Mouse (Mus musculus) heart, embryonic 11.5 days (tissue): ENCODE measurements at regions not wholly inside any gene's neighbourhood (a gene's known extent, or its start where the extent isn't known, plus 50 kb on each side); places are given as distances from the start of the nearest gene placed in this dataset.
A peak's percentile ranks its signal among the peaks of the same experiment; 100 is the strongest.

Source experiments
- ATAC-seq: fragments of 200-750 bp; cut with Nextera tagmentation; replicated peaks from 2 replicates; pipeline ENCODE4 v1.8.0; 2017; ENCODE audit warnings: moderate library complexity; ENCODE audit not compliant: insufficient number of reproducible peaks, low FRiP score, low TSS enrichment
- H3K27ac ChIP-seq: fragments of 300-500 bp; sonication (generic); 2 replicates; pipeline ENCODE4 v1.5.1; 2014; ENCODE audit warnings: mild to moderate bottlenecking, low read depth, low read length
- H3K27me3 ChIP-seq: fragments of 300-500 bp; sonication (generic); 2 replicates; pipeline ENCODE4 v1.6.1; 2014; ENCODE audit warnings: mild to moderate bottlenecking, low read length, mixed read lengths; ENCODE audit not compliant: control insufficient read depth, insufficient read depth
- H3K36me3 ChIP-seq: fragments of 300-500 bp; sonication (generic); 2 replicates; pipeline ENCODE4 v1.6.1; 2014; ENCODE audit warnings: mild to moderate bottlenecking, low read length, moderate library complexity, mixed read lengths; ENCODE audit not compliant: control insufficient read depth, insufficient read depth
- H3K4me1 ChIP-seq: fragments of 300-500 bp; sonication (generic); 2 replicates; pipeline ENCODE4 v1.6.1; 2014; ENCODE audit warnings: low read length; ENCODE audit not compliant: control insufficient read depth, insufficient read depth
- H3K4me2 ChIP-seq: fragments of 300-500 bp; sonication (generic); 2 replicates; pipeline ENCODE4 v1.6.1; 2014; ENCODE audit warnings: mild to moderate bottlenecking, moderate library complexity
- H3K4me3 ChIP-seq: fragments of 300-500 bp; sonication (generic); 2 replicates; pipeline ENCODE4 v1.5.1; 2014; ENCODE audit warnings: low read depth, low read length
- H3K9ac ChIP-seq: fragments of 300-500 bp; sonication (generic); 2 replicates; pipeline ENCODE4 v1.6.1; 2014; ENCODE audit warnings: mild to moderate bottlenecking, low read depth, low read length, moderate library complexity
- H3K9me3 ChIP-seq: fragments of 300-500 bp; sonication (generic); replicated peaks from 2 replicates; pipeline ENCODE4 v1.6.1; 2016; ENCODE audit warnings: low read length; ENCODE audit not compliant: control insufficient read depth
- WGBS: fragments of 180-500 bp; shearing (Covaris S2); extraction: QIAGEN DNeasy Blood & Tissue Kit; methylation state at CpG from one replicate; pipeline ENCODE4 v1.1.7; 2014; ENCODE audit not compliant: insufficient replicate concordance; 5-methylcytosine and 5-hydroxymethylcytosine counted together

- H3K27me3 ChIP-seq, result no peaks in the 10 kb centered on the region
- no peaks in the 10 kb centered on the region for H3K36me3 ChIP-seq
- 58% methylated on average over 7 of the region's 7 CpGs for WGBS
- ATAC-seq, result no peak
- H3K27ac ChIP-seq, result no peak overlapping the region
- H3K4me3 ChIP-seq, result no peak overlapping the region
- H3K4me1 ChIP-seq, result no peaks in the 10 kb centered on the region
- H3K4me2 ChIP-seq, result no peak overlapping the region
- H3K9ac ChIP-seq, result no peak overlapping the region
- no peaks in the 10 kb centered on the region for H3K9me3 ChIP-seq
Observed at GRCm38 (mm10) chr5:43339671-43340070, 106.7 kb downstream of the Cpeb2 start.

GRCm38 (mm10) chr5:43341475-43341874, 108.5 kb downstream of the Cpeb2 start:
- Histone ChIP-seq H3K9me3 (no peaks in the 10 kb centered on the region), H3K4me3 (no peak overlapping the region), H3K27ac (no peak overlapping the region), H3K9ac (no peak overlapping the region), H3K27me3 (no peaks in the 10 kb centered on the region), H3K4me1 (no peaks in the 10 kb centered on the region), H3K36me3 (no peaks in the 10 kb centered on the region), H3K4me2 (no peak overlapping the region)
- 78% methylated on average over 2 of the region's 2 CpGs for WGBS
- ATAC-seq, result no peak

GRCm38 (mm10) chr5:43344441-43344840, 111.5 kb downstream of the Cpeb2 start:
- Histone ChIP-seq H3K4me2 (no peak overlapping the region), H3K4me3 (no peak overlapping the region), H3K27me3 (no peaks in the 10 kb centered on the region), H3K4me1 (no peaks in the 10 kb centered on the region), H3K9me3 (no peaks in the 10 kb centered on the region), H3K36me3 (no peaks in the 10 kb centered on the region), H3K9ac (no peak overlapping the region), H3K27ac (no peak overlapping the region)
- 82% methylated on average over 1 of the region's 1 CpGs for WGBS
- no peak for ATAC-seq

- 72% methylated on average over 2 of the region's 2 CpGs for WGBS
Observed at GRCm38 (mm10) chr5:43350987-43351386, 118.0 kb downstream of the Cpeb2 start.

GRCm38 (mm10) chr5:43353021-43353990, 120.3 kb downstream of the Cpeb2 start:
- no peak overlapping the region for H3K9ac ChIP-seq
- H3K4me3 ChIP-seq, result no peak overlapping the region
- H3K27me3 ChIP-seq, result no peaks in the 10 kb centered on the region
- H3K9me3 ChIP-seq, result no peaks in the 10 kb centered on the region
- H3K4me1 ChIP-seq, result peaks cover 16% of the 10 kb centered on the region
- WGBS, result 77% methylated on average over 23 of the region's 23 CpGs
- H3K36me3 ChIP-seq, result no peaks in the 10 kb centered on the region
- no peak for ATAC-seq
- no peak overlapping the region for H3K27ac ChIP-seq
- H3K4me2 ChIP-seq, result no peak overlapping the region

More at GRCm38 (mm10) chr5:43350987-43351386, 118.0 kb downstream of the Cpeb2 start:
- Histone ChIP-seq H3K27me3 (no peaks in the 10 kb centered on the region), H3K9me3 (no peaks in the 10 kb centered on the region), H3K36me3 (no peaks in the 10 kb centered on the region), H3K4me3 (no peak overlapping the region), H3K27ac (no peak overlapping the region), H3K4me1 (peaks cover 12% of the 10 kb centered on the region), H3K4me2 (no peak overlapping the region), H3K9ac (no peak overlapping the region)
- no peak for ATAC-seq

GRCm38 (mm10) chr5:43354351-43354942, 121.5 kb downstream of the Cpeb2 start:
- Histone ChIP-seq H3K4me3 (peak overlapping the region; percentile 43), H3K36me3 (no peaks in the 10 kb centered on the region), H3K9me3 (no peaks in the 10 kb centered on the region), H3K9ac (peak overlapping the region; percentile 65), H3K4me2 (peak overlapping the region; percentile 68), H3K4me1 (peaks cover 16% of the 10 kb centered on the region), H3K27me3 (no peaks in the 10 kb centered on the region), H3K27ac (peak overlapping the region; percentile 87)
- 36% methylated on average over 14 of the region's 14 CpGs for whole genome bisulfite sequencing
- no peak for ATAC-seq

GRCm38 (mm10) chr5:43355026-43355580, 122.1 kb downstream of the Cpeb2 start:
- peak; percentile 95 for ATAC-seq
- Histone ChIP-seq H3K4me3 (peak overlapping the region; percentile 43), H3K27ac (peak overlapping the region; percentile 87), H3K4me1 (peaks cover 16% of the 10 kb centered on the region), H3K9me3 (no peaks in the 10 kb centered on the region), H3K36me3 (no peaks in the 10 kb centered on the region), H3K4me2 (peak overlapping the region; percentile 68), H3K27me3 (no peaks in the 10 kb centered on the region), H3K9ac (peak overlapping the region; percentile 65)
- WGBS, result 0% methylated on average over 12 of the region's 12 CpGs

GRCm38 (mm10) chr5:43355832-43356231, 122.9 kb downstream of the Cpeb2 start:
- WGBS, result 78% methylated on average over 16 of the region's 16 CpGs
- H3K4me1 ChIP-seq, result peaks cover 16% of the 10 kb centered on the region
- H3K9ac ChIP-seq, result peak overlapping the region; percentile 65
- peak overlapping the region; percentile 87; the same call in 1 of the 2 replicates for H3K27ac ChIP-seq
- ATAC-seq, result no peak
- no peak overlapping the region for H3K4me3 ChIP-seq
- H3K36me3 ChIP-seq, result no peaks in the 10 kb centered on the region
- H3K4me2 ChIP-seq, result peak overlapping the region; percentile 68
- H3K9me3 ChIP-seq, result no peaks in the 10 kb centered on the region
- H3K27me3 ChIP-seq, result no peaks in the 10 kb centered on the region
